Mouse (Mus musculus) thymus, adult 2 months (tissue): Measurements from ENCODE around the gene Mybpc2.

Experiments
- CTCF ChIP-seq: fragments of 200-500 bp; IDR thresholded peaks from 2 replicates; pipeline ENCODE4 v1.5.1; 2012; ENCODE audit warnings: mild to moderate bottlenecking, control low read depth, low read length, moderate library complexity, borderline replicate concordance; ENCODE audit not compliant: control insufficient read depth, poor library complexity, insufficient read depth; ENCODE audit errors: extremely low read depth
- POLR2A ChIP-seq: fragments of 200-500 bp; IDR thresholded peaks from 2 replicates; pipeline ENCODE4 v1.6.1; 2012; ENCODE audit warnings: mild to moderate bottlenecking, low read length, control low read depth, moderate library complexity; ENCODE audit not compliant: control insufficient read depth, poor library complexity, insufficient read depth; ENCODE audit errors: extremely low read depth

DNA sequence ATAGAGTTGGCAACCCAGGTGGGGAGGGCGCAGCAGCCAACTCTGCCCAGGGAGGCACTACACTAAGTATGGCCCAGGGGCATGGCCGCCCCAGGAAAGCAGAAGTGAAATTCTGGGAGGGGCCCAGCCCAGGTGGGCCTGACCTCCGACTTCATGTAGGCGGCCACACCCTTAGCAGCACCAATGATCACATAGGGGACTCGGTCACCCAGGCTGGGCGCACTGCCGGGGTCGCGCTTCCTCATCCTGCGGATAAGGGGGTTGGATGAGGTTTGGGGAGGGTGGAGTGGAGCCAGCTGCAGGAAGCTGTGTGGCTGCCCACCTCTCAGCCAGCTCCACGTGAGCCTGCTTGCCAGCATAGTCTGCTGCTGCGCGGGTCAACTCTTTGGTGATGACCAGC lies 9.8 kb upstream of the Mybpc2 start:
- TF ChIP-seq POLR2A = no peak
- no peak for TF ChIP-seq CTCF
